Mouse (Mus musculus): Measurements from ENCODE around the gene Ldha. TPM values are rescaled to one million over a fixed set of nuclear protein-coding genes. Genes with fewer than 3 reads are reported as not detected.
"Not testable (repeated sequence)": the region's sequence is repeated elsewhere in the genome, so short reads cannot be mapped to it uniquely, and the experiment has no call there.

Gene Ldha
- 108 and 109 TPM in 2 replicates for total RNA-seq (2015; ENCODE audit: low replicate concordance)
- 53.0 and 92.1 TPM in 2 replicates for total RNA-seq (2017; ENCODE audit: low replicate concordance)

- no peak for ATAC-seq (replicated peaks; ENCODE audit: low FRiP score, poor library complexity, severe bottlenecking)
Observed at GRCm38 (mm10) chr7:46840787-46841525, at the start of gene Ldha. Gene Ldha (plus strand): TSS chr7:46841475.

- no peak for ATAC-seq (replicated peaks; ENCODE audit: low FRiP score, poor library complexity, severe bottlenecking)
Observed at GRCm38 (mm10) chr7:46793871-46794270, 47.4 kb upstream of the Ldha start.

GRCm38 (mm10) chr7:46795287-46796205 is 45.7 kb upstream of the Ldha start, which contains the start of the genes Hps5 and Gtf2h1:
Gene Hps5 (minus strand): TSS chr7:46796064.
Gene Gtf2h1 (plus strand): TSS chr7:46796103.
- ATAC-seq (replicated peaks; ENCODE audit: low FRiP score, poor library complexity, severe bottlenecking) = peak; percentile 98

- ATAC-seq (replicated peaks; ENCODE audit: low FRiP score, poor library complexity, severe bottlenecking) = peak; percentile 31
Observed at GRCm38 (mm10) chr7:46796206-46796679, 45.0 kb upstream of the Ldha start.

- no peak for ATAC-seq (replicated peaks; ENCODE audit: low FRiP score, poor library complexity, severe bottlenecking)
Observed at GRCm38 (mm10) chr7:46796779-46797178, 44.5 kb upstream of the Ldha start.

GRCm38 (mm10) chr7:46810325-46810724 is 30.9 kb upstream of the Ldha start:
- ATAC-seq (replicated peaks; ENCODE audit: low FRiP score, poor library complexity, severe bottlenecking) = no peak

- ATAC-seq (replicated peaks; ENCODE audit: low FRiP score, poor library complexity, severe bottlenecking) = no peak
Observed at GRCm38 (mm10) chr7:46814012-46814411, 27.3 kb upstream of the Ldha start.

- ATAC-seq (replicated peaks; ENCODE audit: low FRiP score, poor library complexity, severe bottlenecking) = not testable (repeated sequence)
Observed at GRCm38 (mm10) chr7:46820876-46821632, 20.2 kb upstream of the Ldha start.

GRCm38 (mm10) chr7:46827046-46827802 is 14.1 kb upstream of the Ldha start:
- no peak for ATAC-seq (replicated peaks; ENCODE audit: low FRiP score, poor library complexity, severe bottlenecking)

GRCm38 (mm10) chr7:46827803-46828184 is 13.5 kb upstream of the Ldha start:
- ATAC-seq (replicated peaks; ENCODE audit: low FRiP score, poor library complexity, severe bottlenecking) = no peak

- no peak for ATAC-seq (replicated peaks; ENCODE audit: low FRiP score, poor library complexity, severe bottlenecking)
Observed at GRCm38 (mm10) chr7:46829911-46830310, 11.4 kb upstream of the Ldha start.

GRCm38 (mm10) chr7:46830799-46831590 is 10.3 kb upstream of the Ldha start:
- ATAC-seq (replicated peaks; ENCODE audit: low FRiP score, poor library complexity, severe bottlenecking) = no peak

GRCm38 (mm10) chr7:46831693-46832092 is 9.6 kb upstream of the Ldha start:
- ATAC-seq (replicated peaks; ENCODE audit: low FRiP score, poor library complexity, severe bottlenecking) = no peak

GRCm38 (mm10) chr7:46832112-46832810 is 9.0 kb upstream of the Ldha start:
- ATAC-seq (replicated peaks; ENCODE audit: low FRiP score, poor library complexity, severe bottlenecking) = not testable (repeated sequence)

- peak; percentile 59; the same call in 1 of the 2 replicates for ATAC-seq (replicated peaks; ENCODE audit: low FRiP score, poor library complexity, severe bottlenecking)
Observed at GRCm38 (mm10) chr7:46833266-46833665, 8.0 kb upstream of the Ldha start.

- ATAC-seq (replicated peaks; ENCODE audit: low FRiP score, poor library complexity, severe bottlenecking) = no peak
Observed at GRCm38 (mm10) chr7:46833670-46834255, 7.5 kb upstream of the Ldha start.

GRCm38 (mm10) chr7:46834994-46835610 is 6.2 kb upstream of the Ldha start:
- ATAC-seq (replicated peaks; ENCODE audit: low FRiP score, poor library complexity, severe bottlenecking) = no peak
